Mouse (Mus musculus): ENCODE data around the gene Cog3. TPM values are rescaled to one million over a fixed set of nuclear protein-coding genes. Genes with fewer than 3 reads are reported as not detected.

The Cog3 gene
- polyA plus RNA-seq, 1 experiment from 2014 or later: 25.8 TPM

DNA sequence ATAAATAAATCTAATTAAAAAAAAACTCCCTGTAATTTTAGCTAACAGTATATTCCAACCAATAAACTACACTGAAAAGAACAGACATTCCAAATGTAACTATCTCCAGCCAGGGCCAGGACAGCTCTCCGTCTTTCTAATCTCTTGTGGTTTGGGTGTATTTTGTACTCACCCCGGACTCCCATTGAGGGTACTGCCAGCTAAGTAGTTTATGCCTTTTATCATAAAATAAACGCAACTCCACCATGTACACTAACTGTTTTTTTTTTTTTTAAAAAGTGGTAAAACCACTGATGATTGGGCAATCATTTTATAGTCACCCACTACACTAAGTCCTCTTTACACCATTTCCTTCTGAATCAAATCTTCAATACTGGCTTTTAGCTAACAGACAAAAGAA is 18.7 kb downstream of the Cog3 start:
- ChIA-PET CTCF (no interaction called here), POLR2A (no interaction called here)
- no peaks in the 10 kb centered on the region for H3K27me3 ChIP-seq
- ATAC-seq: no peak
- TF ChIP-seq CTCF (IDR thresholded peaks at IDR 0.05): no peak
- no peak for DNase-seq (ENCODE audit: low read depth, low spot score)
- in situ Hi-C loops (cut with MboI; ENCODE audit: low pct_unique_long_range_greater_than_20kb): no loop called here

- in situ Hi-C loops (cut with MboI; ENCODE audit: low pct_unique_long_range_greater_than_20kb): no loop called here
- CTCF ChIA-PET: no interaction called here
- no peak for TF ChIP-seq CTCF (IDR thresholded peaks at IDR 0.05)
Observed at GRCm38 (mm10) chr14:75732631-75733030, 21.7 kb downstream of the Cog3 start.

GRCm38 (mm10) chr14:75731361-75731760 is 23.0 kb downstream of the Cog3 start:
- ATAC-seq (no peak), DNase-seq (ENCODE audit: low read depth, low spot score) (no peak)
- ChIA-PET POLR2A (no interaction called here), CTCF (no interaction called here)
- in situ Hi-C loops (cut with MboI; ENCODE audit: low pct_unique_long_range_greater_than_20kb): no loop called here
- TF ChIP-seq CTCF (IDR thresholded peaks at IDR 0.05): no peak
- H3K27me3 ChIP-seq: no peaks in the 10 kb centered on the region

More at GRCm38 (mm10) chr14:75732631-75733030, 21.7 kb downstream of the Cog3 start:
- no peak for DNase-seq (ENCODE audit: low read depth, low spot score)
- H3K27me3 ChIP-seq: no peaks in the 10 kb centered on the region
- POLR2A ChIA-PET: no interaction called here
- ATAC-seq: no peak

- ChIA-PET POLR2A (interaction anchor here (0.6 kb wide), 1 partner anchor 8 kb away, joined by 3 read pairs; no protein-coding TSS in a partner anchor), CTCF (interaction anchor here (0.9 to 2.1 kb wide), 3 partner anchors 9 to 24 kb away, joined by 3 to 9 read pairs (median 3); no protein-coding TSS in a partner anchor)
- in situ Hi-C loops (cut with MboI; ENCODE audit: low pct_unique_long_range_greater_than_20kb): loop anchor here (10.0 kb wide), 1 partner anchor 533 kb away; no protein-coding TSS in a partner anchor
- H3K27me3 ChIP-seq: no peaks in the 10 kb centered on the region
- ATAC-seq: no peak
- TF ChIP-seq CTCF (IDR thresholded peaks at IDR 0.05): no peak
- DNase-seq (ENCODE audit: low read depth, low spot score): no peak
Observed at GRCm38 (mm10) chr14:75728111-75728510, 26.2 kb downstream of the Cog3 start.

DNA sequence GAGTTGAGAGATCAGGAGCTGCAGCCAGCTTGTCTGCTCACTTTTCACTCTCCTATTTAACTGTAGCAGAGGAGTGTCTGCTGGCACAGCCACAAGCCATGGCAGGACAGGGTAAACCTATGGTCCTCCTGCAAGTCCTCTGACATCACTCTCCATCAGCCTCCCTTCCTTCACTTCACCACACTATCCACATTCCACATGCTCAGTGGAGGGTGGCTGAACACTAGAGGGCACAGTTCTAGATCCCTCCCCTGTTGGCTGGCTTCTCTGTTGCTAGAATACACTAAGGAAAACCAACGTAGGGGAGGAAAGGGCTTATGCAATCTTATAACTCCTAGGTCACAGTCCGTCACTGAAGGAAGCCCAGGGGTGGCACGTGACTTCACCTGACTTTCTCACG is 27.3 kb downstream of the Cog3 start:
- no peaks in the 10 kb centered on the region for H3K27me3 ChIP-seq
- ATAC-seq (peak; percentile 98), DNase-seq (ENCODE audit: low read depth, low spot score) (peak; percentile 48)
- ChIA-PET CTCF (interaction anchor here (0.9 to 2.1 kb wide), 3 partner anchors 8 to 11 kb away, joined by 3 to 9 read pairs (median 3); no protein-coding TSS in a partner anchor), POLR2A (no interaction called here)
- in situ Hi-C loops (cut with MboI; ENCODE audit: low pct_unique_long_range_greater_than_20kb): loop anchor here (10.0 kb wide), 1 partner anchor 532 kb away; no protein-coding TSS in a partner anchor
- peak; percentile 78 for TF ChIP-seq CTCF (IDR thresholded peaks at IDR 0.05)

GRCm38 (mm10) chr14:75722816-75723215 is 31.5 kb downstream of the Cog3 start:
- ATAC-seq: no peak

DNA sequence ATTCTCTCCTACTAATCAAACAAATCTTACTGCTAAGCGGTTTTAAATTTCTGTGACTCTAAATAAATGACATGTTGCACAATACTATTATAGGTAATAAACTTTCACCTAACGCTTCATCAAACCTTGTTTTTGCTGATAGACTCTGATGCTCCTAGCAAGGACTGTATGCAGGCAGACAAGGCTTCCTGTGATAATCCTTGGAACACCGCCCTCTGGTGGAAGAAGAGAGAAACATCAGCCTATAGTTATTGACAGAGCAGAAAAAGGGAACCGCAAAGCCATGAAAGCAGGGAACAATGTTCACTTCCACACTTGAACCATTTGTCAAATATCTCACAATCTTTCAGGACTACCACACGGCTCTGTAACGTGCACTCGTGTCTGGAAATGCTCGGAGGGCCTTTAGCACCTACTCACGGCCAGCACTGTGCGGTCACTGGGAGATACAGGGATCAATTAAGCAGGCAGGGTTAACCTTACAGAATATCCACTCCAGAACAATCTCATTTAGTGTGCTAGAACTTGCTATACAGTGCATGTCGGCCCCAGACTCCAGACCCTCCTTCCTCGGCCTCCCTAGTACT is 32.2 kb downstream of the Cog3 start:
- ATAC-seq (no peak), DNase-seq (ENCODE audit: low read depth, low spot score) (peak; percentile 10)
- ChIA-PET CTCF (interaction anchor here (0.9 to 1.2 kb wide), 2 partner anchors 23 to 37 kb away, joined by 3 read pairs; no protein-coding TSS in a partner anchor), POLR2A (no interaction called here)
- no peaks in the 10 kb centered on the region for H3K27me3 ChIP-seq
- in situ Hi-C loops (cut with MboI; ENCODE audit: low pct_unique_long_range_greater_than_20kb): loop anchor here (10.0 kb wide), 1 partner anchor 527 kb away; no protein-coding TSS in a partner anchor
- TF ChIP-seq CTCF (IDR thresholded peaks at IDR 0.05): peak; percentile 75

More at GRCm38 (mm10) chr14:75722816-75723215, 31.5 kb downstream of the Cog3 start:
- no peak for TF ChIP-seq CTCF (IDR thresholded peaks at IDR 0.05)
- CTCF ChIA-PET: interaction anchor here (1.2 kb wide), 1 partner anchor 23 kb away, joined by 3 read pairs; no protein-coding TSS in a partner anchor
- in situ Hi-C loops (cut with MboI; ENCODE audit: low pct_unique_long_range_greater_than_20kb): loop anchor here (10.0 kb wide), 1 partner anchor 528 kb away; no protein-coding TSS in a partner anchor
- POLR2A ChIA-PET: no interaction called here
- DNase-seq (ENCODE audit: low read depth, low spot score): no peak
- no peaks in the 10 kb centered on the region for H3K27me3 ChIP-seq

- ChIA-PET CTCF (interaction anchor here (1.5 to 1.8 kb wide), 2 partner anchors 105 to 393 kb away, joined by 3 to 4 read pairs; no protein-coding TSS in a partner anchor), POLR2A (interaction anchor here (0.7 kb wide), 1 partner anchor 8 kb away, joined by 3 read pairs; no protein-coding TSS in a partner anchor)
- H3K27me3 ChIP-seq: no peaks in the 10 kb centered on the region
- no peak for DNase-seq (ENCODE audit: low read depth, low spot score)
- in situ Hi-C loops (cut with MboI; ENCODE audit: low pct_unique_long_range_greater_than_20kb): loop anchor here (10.0 kb wide), 1 partner anchor 525 kb away; no protein-coding TSS in a partner anchor
- no peak for TF ChIP-seq CTCF (IDR thresholded peaks at IDR 0.05)
- ATAC-seq: no peak
Observed at GRCm38 (mm10) chr14:75720121-75720520, 34.2 kb downstream of the Cog3 start.

DNA sequence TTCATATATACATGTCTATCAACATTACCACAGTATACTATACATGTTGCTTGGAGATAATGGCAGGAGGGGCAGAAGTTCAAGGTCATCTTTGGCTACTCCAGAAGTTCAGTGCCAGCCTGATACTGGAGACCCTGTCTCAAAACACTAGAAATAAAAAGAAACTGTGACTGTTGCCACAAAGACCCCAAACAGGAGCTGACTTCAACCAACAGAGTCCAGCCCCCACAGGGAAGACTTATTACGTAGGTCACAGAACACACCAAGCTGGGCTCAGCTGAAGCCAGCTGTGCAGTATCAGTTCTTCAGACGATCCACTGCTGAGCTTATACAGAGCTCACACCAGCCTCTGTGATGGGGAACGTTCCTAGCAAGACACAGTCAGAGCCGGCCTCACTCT is 37.9 kb downstream of the Cog3 start:
- ChIA-PET CTCF (interaction anchor here (0.8 to 2.2 kb wide), 3 partner anchors 10 to 52 kb away, joined by 3 to 6 read pairs (median 3); no protein-coding TSS in a partner anchor), POLR2A (no interaction called here)
- no peak for ATAC-seq
- in situ Hi-C loops (cut with MboI; ENCODE audit: low pct_unique_long_range_greater_than_20kb): loop anchor here (5.0 kb wide), 1 partner anchor 74 kb away; the partner anchor contains the start of gene Erich6b
- TF ChIP-seq CTCF (IDR thresholded peaks at IDR 0.05): no peak
- H3K27me3 ChIP-seq: no peaks in the 10 kb centered on the region
- no peak for DNase-seq (ENCODE audit: low read depth, low spot score)

GRCm38 (mm10) chr14:75713661-75714060 is 40.7 kb downstream of the Cog3 start:
- ATAC-seq: no peak
- peak; percentile 56 for TF ChIP-seq CTCF (IDR thresholded peaks at IDR 0.05)
- no peaks in the 10 kb centered on the region for H3K27me3 ChIP-seq
- in situ Hi-C loops (cut with MboI; ENCODE audit: low pct_unique_long_range_greater_than_20kb): no loop called here
- CTCF ChIA-PET: interaction anchor here (0.5 to 1.0 kb wide), 4 partner anchors 11 to 57 kb away, joined by 3 read pairs; no protein-coding TSS in a partner anchor
- no peak for DNase-seq (ENCODE audit: low read depth, low spot score)
- POLR2A ChIA-PET: no interaction called here

GRCm38 (mm10) chr14:75712687-75713086 is 41.6 kb downstream of the Cog3 start:
- no peaks in the 10 kb centered on the region for H3K27me3 ChIP-seq
- no peak for TF ChIP-seq CTCF (IDR thresholded peaks at IDR 0.05)
- ChIA-PET POLR2A (no interaction called here), CTCF (no interaction called here)
- ATAC-seq (no peak), DNase-seq (ENCODE audit: low read depth, low spot score) (no peak)
- in situ Hi-C loops (cut with MboI; ENCODE audit: low pct_unique_long_range_greater_than_20kb): no loop called here
